ENCODE assay signal across 8 mouse cellular contexts in genomic region chr2:27514639-27515328, GRCm38 (mm10). TPM values are rescaled to one million over a fixed set of nuclear protein-coding genes. Genes with fewer than 3 reads are reported as not detected.
DNase-seq lines count a peak whose midpoint lies in the region; ATAC-seq and TF ChIP-seq lines count a peak whose summit lies in the region.

Gene Wdr5, plus strand, starts transcription at chr2:27515157.

- H3K4me2 ChIP-seq in heart, embryonic 11.5 days, result peak within 1 kb of the TSS; percentile 97
- H3K4me2 ChIP-seq in kidney, embryonic 16.5 days (replicated peaks; ENCODE audit: low read depth, low read length), result peak within 1 kb of the TSS; percentile 81
- H3K4me2 ChIP-seq in myocyte (ENCODE audit: low read depth), result peak within 1 kb of the TSS; percentile 78

- under 1% methylated on average over 57 of the region's 57 CpGs for WGBS in heart, embryonic 11.5 days (ENCODE audit: insufficient replicate concordance)
- WGBS in kidney, embryonic 16.5 days, result under 1% methylated on average over 57 of the region's 57 CpGs
- WGBS in liver, adult 2 months, result 1% methylated on average over 57 of the region's 57 CpGs

- ATAC-seq in heart, embryonic 11.5 days (replicated peaks; ENCODE audit: insufficient number of reproducible peaks, low FRiP score, low TSS enrichment), result peak; percentile 87
- ATAC-seq in kidney, embryonic 16.5 days (ENCODE audit: low FRiP score, low TSS enrichment), result peak; percentile 91

- no peaks in the 10 kb centered on the region for H3K27me3 ChIP-seq in C2C12 (ENCODE audit: control insufficient read depth, insufficient read depth, insufficient read length)
- no peaks in the 10 kb centered on the region for H3K27me3 ChIP-seq in erythroblast, embryonic 14.5 days (ENCODE audit: control insufficient read depth)
- H3K27me3 ChIP-seq in heart, embryonic 11.5 days (ENCODE audit: control insufficient read depth, insufficient read depth, low read length), result no peaks in the 10 kb centered on the region
- H3K27me3 ChIP-seq in kidney, embryonic 16.5 days (ENCODE audit: insufficient read depth, low read length), result no peaks in the 10 kb centered on the region
- H3K27me3 ChIP-seq in liver, adult 2 months (ENCODE audit: control insufficient read depth, insufficient read depth, low read length), result no peaks in the 10 kb centered on the region
- H3K27me3 ChIP-seq in myocyte (ENCODE audit: control insufficient read depth, insufficient read depth, insufficient read length), result no peaks in the 10 kb centered on the region
- H3K27me3 ChIP-seq in splenic B cell, adult 2 months (ENCODE audit: control insufficient read depth, insufficient read depth, low read length, poor library complexity, severe bottlenecking), result no peaks in the 10 kb centered on the region

- DNase-seq in brain, embryonic 14.5 days (ENCODE audit: low read depth), result peak; percentile 98
- peak; percentile 80 for DNase-seq in liver, adult 2 months (ENCODE audit: extremely low read depth, low read depth, low spot score)
- DNase-seq in splenic B cell, adult 2 months (ENCODE audit: low read depth, low spot score), result peak; percentile 95

- peaks cover 51% of the 10 kb centered on the region for H3K79me2 ChIP-seq in C2C12 (ENCODE audit: control insufficient read depth, insufficient read depth)
- peaks cover 18% of the 10 kb centered on the region; the same call in 1 of the 2 replicates for H3K79me2 ChIP-seq in liver, adult 2 months (ENCODE audit: control insufficient read depth, insufficient read depth, low read length)
- peaks cover 46% of the 10 kb centered on the region for H3K79me2 ChIP-seq in myocyte (ENCODE audit: control insufficient read depth, insufficient read depth)

- H3K9me3 ChIP-seq in erythroblast, embryonic 14.5 days (ENCODE audit: control insufficient read depth, low read length), result peaks cover 5% of the 10 kb centered on the region
- H3K9me3 ChIP-seq in heart, embryonic 11.5 days (replicated peaks; ENCODE audit: control insufficient read depth, low read length), result no peaks in the 10 kb centered on the region
- H3K9me3 ChIP-seq in kidney, embryonic 16.5 days (ENCODE audit: low read length), result no peaks in the 10 kb centered on the region

- TF ChIP-seq POLR2A in brain, embryonic 14.5 days (IDR thresholded peaks at IDR 0.05; ENCODE audit: borderline replicate concordance, extremely low read depth, insufficient read depth, insufficient read length, poor library complexity, severe bottlenecking), result peak; percentile 83
- peak; percentile 65 for TF ChIP-seq POLR2A in liver, adult 2 months (IDR thresholded peaks at IDR 0.05; ENCODE audit: extremely low read depth, insufficient read depth, low read length)
- peak; percentile 92 for TF ChIP-seq POLR2A in myocyte (IDR thresholded peaks at IDR 0.05; ENCODE audit: insufficient read length, low read depth)

- H3K79me3 ChIP-seq in C2C12 (ENCODE audit: low read depth), result peaks cover 45% of the 10 kb centered on the region

- TF ChIP-seq CTCF in C2C12 (IDR thresholded peaks at IDR 0.05; ENCODE audit: control insufficient read depth, insufficient read depth, insufficient read length), result no peak
- TF ChIP-seq CTCF in brain, embryonic 14.5 days (IDR thresholded peaks at IDR 0.05; ENCODE audit: borderline replicate concordance, extremely low read depth, insufficient read depth, insufficient read length), result peak; percentile 56
- TF ChIP-seq CTCF in liver, adult 2 months (IDR thresholded peaks at IDR 0.05; ENCODE audit: low read depth, low read length), result peak; percentile 80

- peaks cover 24% of the 10 kb centered on the region for H3K36me3 ChIP-seq in C2C12 (ENCODE audit: control insufficient read depth, insufficient read depth)
- peaks cover 26% of the 10 kb centered on the region for H3K36me3 ChIP-seq in erythroblast, embryonic 14.5 days (ENCODE audit: control insufficient read depth)
- peaks cover 11% of the 10 kb centered on the region for H3K36me3 ChIP-seq in heart, embryonic 11.5 days (ENCODE audit: control insufficient read depth, insufficient read depth, low read length)
- H3K36me3 ChIP-seq in kidney, embryonic 16.5 days (ENCODE audit: insufficient read depth, low read length), result peaks cover 16% of the 10 kb centered on the region
- peaks cover 7% of the 10 kb centered on the region; the same call in 1 of the 2 replicates for H3K36me3 ChIP-seq in liver, adult 2 months (ENCODE audit: control insufficient read depth, insufficient read depth, low read length)
- peaks cover 14% of the 10 kb centered on the region for H3K36me3 ChIP-seq in myocyte (ENCODE audit: control insufficient read depth, insufficient read depth)
- H3K36me3 ChIP-seq in splenic B cell, adult 2 months (ENCODE audit: control insufficient read depth, insufficient read depth, low read length, poor library complexity, severe bottlenecking), result peaks cover 3% of the 10 kb centered on the region; the same call in 1 of the 2 replicates

- H3ac ChIP-seq in C2C12 (ENCODE audit: control insufficient read depth, insufficient read length, low read depth), result peak within 1 kb of the TSS; percentile 82
- peak within 1 kb of the TSS; percentile 61 for H3ac ChIP-seq in myocyte (ENCODE audit: control insufficient read depth, insufficient read length)

- peak within 1 kb of the TSS; percentile 90 for H3K27ac ChIP-seq in heart, embryonic 11.5 days (ENCODE audit: low read depth, low read length)
- H3K27ac ChIP-seq in kidney, embryonic 16.5 days (ENCODE audit: low read length), result peak within 1 kb of the TSS; percentile 91
- peak within 1 kb of the TSS; percentile 79 for H3K27ac ChIP-seq in liver, adult 2 months (replicated peaks; ENCODE audit: insufficient read depth, low read depth, low read length)

- peaks cover 41% of the 10 kb centered on the region for H3K4me1 ChIP-seq in erythroblast, embryonic 14.5 days (ENCODE audit: control insufficient read depth)
- H3K4me1 ChIP-seq in heart, embryonic 11.5 days (ENCODE audit: control insufficient read depth, insufficient read depth, low read length), result peaks cover 24% of the 10 kb centered on the region
- peaks cover 29% of the 10 kb centered on the region for H3K4me1 ChIP-seq in kidney, embryonic 16.5 days (ENCODE audit: insufficient read depth, low read length)
- peaks cover 12% of the 10 kb centered on the region for H3K4me1 ChIP-seq in liver, adult 2 months (ENCODE audit: control insufficient read depth, insufficient read depth, low read length)

- H3K4me3 ChIP-seq in C2C12 (ENCODE audit: insufficient read depth, poor library complexity, severe bottlenecking) (peak within 1 kb of the TSS; percentile 87), myocyte (peak within 1 kb of the TSS; percentile 84)
- peak within 1 kb of the TSS; percentile 94 for H3K4me3 ChIP-seq in erythroblast, embryonic 14.5 days (replicated peaks)
- peak within 1 kb of the TSS; percentile 74 for H3K4me3 ChIP-seq in heart, embryonic 11.5 days (ENCODE audit: low read depth, low read length)
- H3K4me3 ChIP-seq in kidney, embryonic 16.5 days (ENCODE audit: low read length), result peak within 1 kb of the TSS; percentile 98
- H3K4me3 ChIP-seq in liver, adult 2 months (ENCODE audit: insufficient read depth, low read depth, low read length), result peak within 1 kb of the TSS; percentile 84

- peak within 1 kb of the TSS; percentile 86 for H3K9ac ChIP-seq in heart, embryonic 11.5 days (ENCODE audit: low read depth, low read length)
- H3K9ac ChIP-seq in kidney, embryonic 16.5 days (replicated peaks; ENCODE audit: low read length), result peak within 1 kb of the TSS; percentile 95
- peak within 1 kb of the TSS; percentile 92 for H3K9ac ChIP-seq in liver, adult 2 months (ENCODE audit: low read depth, low read length)

TF ChIP-seq in C2C12, 6 proteins besides CTCF, POLR2A, EP300 and RAD21:
- TF ChIP-seq MYOG (IDR thresholded peaks at IDR 0.05; ENCODE audit: control insufficient read depth, extremely low read depth, insufficient read length) (no peak), FOSL1 (IDR thresholded peaks at IDR 0.05; ENCODE audit: insufficient read depth, low read length, poor library complexity, severe bottlenecking) (no peak), CEBPB (IDR thresholded peaks at IDR 0.05; ENCODE audit: low read depth) (no peak), MAX (IDR thresholded peaks at IDR 0.05) (peak; percentile 5)

TF ChIP-seq in myocyte, 11 proteins besides CTCF, POLR2A, EP300 and RAD21:
- TF ChIP-seq REST (IDR thresholded peaks at IDR 0.05; ENCODE audit: insufficient read depth, insufficient read length), result no peak
- peak; percentile 85 for TF ChIP-seq POLR2AphosphoS2 (IDR thresholded peaks at IDR 0.05; ENCODE audit: insufficient read length, low read depth)
TF ChIP-seq in myocyte: peak in this region for 1.

RNA-seq across cellular contexts. Expression of gene Wdr5, which starts in this region (rescaled TPM):
- polyA plus RNA-seq in C2C12 (2012; fragmentation: generic; extraction: Trizol) (46.9 TPM), myocyte (2012; fragmentation: generic; extraction: Trizol) (34.8 TPM)
- polyA plus RNA-seq in brain, embryonic 14.5 days (2012; rRNA removed), result 51.3 and 62.9 TPM in 2 replicates
- 0.79 and 1.2 TPM in 2 replicates for polyA plus RNA-seq in erythroblast, embryonic 14.5 days (2012)
- 37.2 and 40.1 TPM in 2 replicates for polyA plus RNA-seq in heart, embryonic 11.5 days (2014; fragmentation: Nextera tagmentation; extraction: Ambion mirVana)
- 67.3 and 70.5 TPM in 2 replicates for polyA plus RNA-seq in kidney, embryonic 16.5 days (2015; fragmentation: Nextera tagmentation; extraction: Ambion mirVana)
- 16.7 and 20.4 TPM in 2 replicates for total RNA-seq in liver, adult 2 months (2014; rRNA removed)
- polyA plus RNA-seq in liver, adult 2 months (2012; rRNA removed), result 17.2 and 18.3 TPM in 2 replicates

Comparison
In these comparisons a context has a peak if more than half of its experiments do, and no peak if none do; other contexts are left out.
1. Peak in every context shown above with its lines: DNase-seq, ATAC-seq, H3K4me3 ChIP-seq and H3K27ac ChIP-seq.